Mouse (Mus musculus) megakaryocyte, adult 5-6 weeks (primary cell): Measurements from ENCODE around the gene Maco1. TPM values are rescaled to one million over a fixed set of nuclear protein-coding genes. Genes with fewer than 3 reads are reported as not detected.

ENCODE experiments used
- ATAC-seq: 2 replicates; pipeline ENCODE4 v1.8.0; 2016; ENCODE audit warnings: mild to moderate bottlenecking, inconsistent platforms; ENCODE audit not compliant: poor library complexity, severe bottlenecking
- total RNA-seq, 2 experiments: library from RNA; stranded (forward) in 1 of 2; stranded (reverse) in 1 of 2; fragments of 153-499, 151-499 nt in 1 of 2; fragments of 221-1000, 200-1000 nt in 1 of 2; gene quantifications; 2 replicates each; pipeline versions ENCODE4 v1.2.3 to v1.2.4; 2015 to 2017

The Maco1 gene
- total RNA-seq, 2 experiments from 2014 or later, result 17.4 to 20.9 TPM

DNA sequence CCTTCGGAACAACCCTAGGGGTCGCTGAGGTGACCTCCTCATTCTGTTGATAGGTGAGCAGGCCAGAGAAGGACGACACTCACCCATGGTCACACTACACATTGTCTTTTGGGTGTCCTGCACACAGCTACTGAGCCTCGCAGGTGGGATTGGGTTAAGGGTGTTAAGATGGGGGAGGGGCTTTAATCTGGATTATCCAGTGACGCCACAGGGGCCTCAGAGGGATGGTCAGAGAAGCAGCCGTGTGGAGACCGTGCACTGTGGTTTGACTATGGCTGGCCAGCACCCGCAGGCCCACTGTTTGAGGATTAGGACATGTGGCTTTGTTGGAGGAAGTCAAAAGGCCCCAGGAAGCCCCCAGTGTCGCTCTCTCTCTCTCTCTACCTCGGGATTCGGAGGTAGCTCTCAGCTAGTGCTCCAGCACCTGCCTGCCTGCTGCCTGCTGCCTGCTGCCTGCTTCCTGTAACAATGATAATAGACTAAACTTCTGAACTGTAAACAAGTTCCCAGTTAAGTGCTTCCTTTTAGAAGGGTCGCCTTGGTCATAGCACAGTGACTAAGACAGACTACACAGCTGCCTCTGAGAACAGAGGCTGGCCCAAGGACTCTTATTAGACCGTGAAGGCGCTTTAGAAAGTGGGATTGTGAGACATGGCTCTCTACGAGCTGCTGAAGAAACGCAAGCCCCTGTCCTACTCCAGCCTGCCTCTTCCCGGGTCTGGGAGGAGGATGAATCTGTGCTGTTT, 99.5 kb downstream of the Maco1 start:
- no peak for ATAC-seq

DNA sequence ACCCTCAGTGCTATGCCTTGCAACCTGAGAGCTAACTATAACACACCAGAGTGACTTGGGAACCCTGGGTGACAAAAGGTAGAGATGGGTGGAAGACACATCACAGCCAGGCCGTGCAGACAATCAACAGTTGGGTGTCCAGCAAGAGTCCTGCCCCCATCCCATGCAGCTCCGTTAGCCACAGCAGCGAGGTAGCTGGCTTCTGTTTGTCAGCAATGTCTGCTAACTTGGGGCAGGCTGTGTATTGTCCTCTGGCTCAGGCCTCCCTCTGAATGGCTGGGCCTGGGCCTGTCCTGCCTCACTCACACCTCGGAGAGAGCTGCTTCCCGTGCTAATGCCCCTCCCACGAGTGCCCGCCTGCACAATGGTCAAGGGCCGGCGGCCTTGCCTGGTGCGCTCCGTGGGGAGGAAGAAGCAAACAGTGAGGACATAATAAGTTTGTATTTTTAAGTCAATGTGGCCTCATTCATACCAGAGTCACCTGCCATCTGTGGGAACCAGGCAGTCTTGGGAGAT, 100.2 kb downstream of the Maco1 start:
- ATAC-seq, result no peak

Other genes with a start within 250 kb of the Maco1 start
- 28.0 and 33.1 TPM in 2 replicates for gene Man1c1, start 149.1 kb downstream of the Maco1 start, total RNA-seq (2015)
- 14.1 and 16.9 TPM in 2 replicates for gene Man1c1, start 149.1 kb downstream of the Maco1 start, total RNA-seq (2017)
- gene Ldlrap1, start 85.3 kb downstream of the Maco1 start, total RNA-seq (2015), result 13.8 and 16.0 TPM in 2 replicates
- gene Ldlrap1, start 85.3 kb downstream of the Maco1 start, total RNA-seq (2017), result 7.6 and 9.6 TPM in 2 replicates
- gene Rhd, start 11.2 kb upstream of the Maco1 start, total RNA-seq (2015), result 2.9 and 6.6 TPM in 2 replicates
- 4.0 and 14.8 TPM in 2 replicates for gene Rhd, start 11.2 kb upstream of the Maco1 start, total RNA-seq (2017)
- gene Tmem50a, start 61.7 kb upstream of the Maco1 start, total RNA-seq (2015), result 292 and 323 TPM in 2 replicates
- gene Tmem50a, start 61.7 kb upstream of the Maco1 start, total RNA-seq (2017), result 338 and 378 TPM in 2 replicates
- gene Rsrp1, start 70.2 kb upstream of the Maco1 start, total RNA-seq (2015), result 680 and 693 TPM in 2 replicates
- 257 and 330 TPM in 2 replicates for gene Rsrp1, start 70.2 kb upstream of the Maco1 start, total RNA-seq (2017)
- 81.7 and 89.6 TPM in 2 replicates for gene Syf2, start 77.6 kb upstream of the Maco1 start, total RNA-seq (2015)
- 286 and 343 TPM in 2 replicates for gene Syf2, start 77.6 kb upstream of the Maco1 start, total RNA-seq (2017)